Mouse (Mus musculus): ENCODE data around the gene Mepe. TPM values are rescaled to one million over a fixed set of nuclear protein-coding genes. Genes with fewer than 3 reads are reported as not detected.

Gene Mepe
- total and polyA plus RNA-seq, 2 experiments from 2014 or later = 0.14 TPM; not detected in 1

DNA sequence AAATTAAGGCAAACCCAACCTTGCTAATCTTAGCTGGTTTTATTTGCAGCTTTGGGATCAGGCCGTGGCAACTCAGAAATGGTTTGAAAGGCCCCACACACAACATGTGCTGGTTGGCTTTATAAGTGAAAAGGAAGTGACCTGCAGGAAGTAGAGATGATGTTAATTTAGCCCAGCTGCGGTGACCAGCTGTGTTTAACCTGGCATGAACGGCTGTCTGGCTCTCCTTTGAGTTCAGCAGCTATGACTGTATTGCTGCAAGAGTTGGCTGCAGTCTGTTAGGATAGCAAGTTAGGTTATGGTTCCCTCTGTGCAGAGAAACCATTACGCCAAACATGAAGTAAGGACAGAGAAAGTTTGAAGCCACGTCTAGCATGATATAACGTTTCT lies 20.1 kb downstream of the Mepe start:
- ATAC-seq = no peak
- no peak overlapping the region for H3K4me3 ChIP-seq (ENCODE audit: low read depth, low read length)
- no peaks in the 10 kb centered on the region for H3K36me3 ChIP-seq (ENCODE audit: insufficient read depth)
- no peak overlapping the region for H3K9ac ChIP-seq
- no peak overlapping the region for H3K4me2 ChIP-seq (ENCODE audit: low read depth)
- H3K4me1 ChIP-seq (ENCODE audit: insufficient read depth) = no peaks in the 10 kb centered on the region
- H3K27ac ChIP-seq (ENCODE audit: low read depth, low read length) = no peak overlapping the region
- H3K27me3 ChIP-seq (ENCODE audit: insufficient read depth, low read length) = no peaks in the 10 kb centered on the region
- 89% methylated on average over 6 of the region's 6 CpGs for WGBS
- no peaks in the 10 kb centered on the region for H3K9me3 ChIP-seq (ENCODE audit: low read length)
- TF ChIP-seq CTCF (IDR thresholded peaks at IDR 0.05; ENCODE audit: low read depth) = no peak
- DNase-seq = no peak

GRCm38 (mm10) chr5:104351041-104351440 lies 25.9 kb downstream of the Mepe start:
- H3K4me2 ChIP-seq (ENCODE audit: low read depth) = no peak overlapping the region
- H3K4me1 ChIP-seq (ENCODE audit: insufficient read depth) = no peaks in the 10 kb centered on the region
- ATAC-seq (peak; percentile 75), DNase-seq (peak; percentile 56)
- H3K27me3 ChIP-seq (ENCODE audit: insufficient read depth, low read length) = no peaks in the 10 kb centered on the region
- H3K36me3 ChIP-seq (ENCODE audit: insufficient read depth) = no peaks in the 10 kb centered on the region
- no peaks in the 10 kb centered on the region for H3K9me3 ChIP-seq (ENCODE audit: low read length)
- no peak overlapping the region for H3K27ac ChIP-seq (ENCODE audit: low read depth, low read length)
- TF ChIP-seq CTCF (IDR thresholded peaks at IDR 0.05; ENCODE audit: low read depth) = no peak
- H3K4me3 ChIP-seq (ENCODE audit: low read depth, low read length) = no peak overlapping the region
- WGBS = 35% methylated on average over 1 of the region's 1 CpGs
- no peak overlapping the region for H3K9ac ChIP-seq

- no peak for TF ChIP-seq CTCF (IDR thresholded peaks at IDR 0.05; ENCODE audit: low read depth)
- Histone ChIP-seq H3K4me3 (ENCODE audit: low read depth, low read length) (no peak overlapping the region), H3K9ac (no peak overlapping the region), H3K27me3 (ENCODE audit: insufficient read depth, low read length) (no peaks in the 10 kb centered on the region), H3K27ac (ENCODE audit: low read depth, low read length) (0 out of 2 replicates have a peak overlapping the region, but pooled peaks have one; percentile 9), H3K36me3 (ENCODE audit: insufficient read depth) (no peaks in the 10 kb centered on the region), H3K4me2 (ENCODE audit: low read depth) (no peak overlapping the region), H3K9me3 (ENCODE audit: low read length) (no peaks in the 10 kb centered on the region), H3K4me1 (ENCODE audit: insufficient read depth) (no peaks in the 10 kb centered on the region)
- DNase-seq = no peak
- ATAC-seq = no peak
- WGBS = 78% methylated on average over 5 of the region's 5 CpGs
These were observed 26.7 kb downstream of the Mepe start for GRCm38 (mm10) chr5:104351874-104352273.

- Histone ChIP-seq H3K4me2 (ENCODE audit: low read depth) (no peak overlapping the region), H3K27me3 (ENCODE audit: insufficient read depth, low read length) (no peaks in the 10 kb centered on the region), H3K9me3 (ENCODE audit: low read length) (no peaks in the 10 kb centered on the region), H3K4me1 (ENCODE audit: insufficient read depth) (peaks cover 3% of the 10 kb centered on the region; the same call in 1 of the 2 replicates), H3K4me3 (ENCODE audit: low read depth, low read length) (no peak overlapping the region), H3K9ac (no peak overlapping the region), H3K27ac (ENCODE audit: low read depth, low read length) (no peak overlapping the region), H3K36me3 (ENCODE audit: insufficient read depth) (no peaks in the 10 kb centered on the region)
- ATAC-seq (no peak), DNase-seq (no peak)
- 86% methylated on average over 5 of the region's 5 CpGs for WGBS
- TF ChIP-seq CTCF (IDR thresholded peaks at IDR 0.05; ENCODE audit: low read depth) = no peak
These were observed 32.4 kb downstream of the Mepe start for GRCm38 (mm10) chr5:104357575-104357974.

GRCm38 (mm10) chr5:104358592-104358991 lies 33.5 kb downstream of the Mepe start:
- WGBS = 27% methylated on average over 7 of the region's 7 CpGs
- DNase-seq = no peak

DNA sequence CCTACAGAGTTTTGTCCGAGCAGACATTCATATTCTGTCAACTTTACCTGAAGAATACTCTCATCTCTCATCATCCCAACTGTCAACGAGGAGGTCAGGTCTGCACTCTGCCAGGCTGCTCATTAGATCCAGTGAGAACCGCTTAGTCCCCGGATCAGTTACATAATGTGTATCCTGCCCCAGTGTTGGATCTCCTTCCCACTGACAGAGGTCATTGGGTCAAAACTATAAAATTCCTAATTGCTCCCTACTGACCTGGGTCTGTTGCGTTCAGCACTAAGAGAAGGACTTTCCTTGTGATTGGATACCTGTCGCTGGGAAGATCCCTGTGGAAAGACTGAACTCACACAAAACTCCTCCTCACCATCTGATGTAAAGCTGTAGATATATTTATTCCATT lies 34.1 kb downstream of the Mepe start:
- Histone ChIP-seq H3K4me2 (ENCODE audit: low read depth) (no peak overlapping the region), H3K9me3 (ENCODE audit: low read length) (no peaks in the 10 kb centered on the region), H3K9ac (no peak overlapping the region), H3K27me3 (ENCODE audit: insufficient read depth, low read length) (no peaks in the 10 kb centered on the region), H3K4me3 (ENCODE audit: low read depth, low read length) (no peak overlapping the region), H3K4me1 (ENCODE audit: insufficient read depth) (peaks cover 3% of the 10 kb centered on the region; the same call in 1 of the 2 replicates), H3K27ac (ENCODE audit: low read depth, low read length) (no peak overlapping the region), H3K36me3 (ENCODE audit: insufficient read depth) (no peaks in the 10 kb centered on the region)
- no peak for ATAC-seq
- WGBS = 71% methylated on average over 6 of the region's 6 CpGs
- TF ChIP-seq CTCF (IDR thresholded peaks at IDR 0.05; ENCODE audit: low read depth) = no peak
- DNase-seq = no peak

More at GRCm38 (mm10) chr5:104358592-104358991, 33.5 kb downstream of the Mepe start:
- H3K4me3 ChIP-seq (ENCODE audit: low read depth, low read length) = no peak overlapping the region
- H3K36me3 ChIP-seq (ENCODE audit: insufficient read depth) = no peaks in the 10 kb centered on the region
- H3K27ac ChIP-seq (ENCODE audit: low read depth, low read length) = no peak overlapping the region
- no peaks in the 10 kb centered on the region for H3K27me3 ChIP-seq (ENCODE audit: insufficient read depth, low read length)
- no peak overlapping the region for H3K9ac ChIP-seq
- H3K9me3 ChIP-seq (ENCODE audit: low read length) = no peaks in the 10 kb centered on the region
- ATAC-seq = no peak
- no peak for TF ChIP-seq CTCF (IDR thresholded peaks at IDR 0.05; ENCODE audit: low read depth)
- no peak overlapping the region for H3K4me2 ChIP-seq (ENCODE audit: low read depth)
- H3K4me1 ChIP-seq (ENCODE audit: insufficient read depth) = peaks cover 3% of the 10 kb centered on the region; the same call in 1 of the 2 replicates

GRCm38 (mm10) chr5:104370580-104370979 lies 45.5 kb downstream of the Mepe start:
- Histone ChIP-seq H3K4me2 (ENCODE audit: low read depth) (no peak overlapping the region), H3K4me1 (ENCODE audit: insufficient read depth) (no peaks in the 10 kb centered on the region), H3K4me3 (ENCODE audit: low read depth, low read length) (no peak overlapping the region), H3K36me3 (ENCODE audit: insufficient read depth) (no peaks in the 10 kb centered on the region), H3K27ac (ENCODE audit: low read depth, low read length) (no peak overlapping the region), H3K9me3 (ENCODE audit: low read length) (no peaks in the 10 kb centered on the region), H3K27me3 (ENCODE audit: insufficient read depth, low read length) (no peaks in the 10 kb centered on the region), H3K9ac (no peak overlapping the region)
- WGBS = 48% methylated on average over 5 of the region's 5 CpGs
- DNase-seq (peak; percentile 64), ATAC-seq (no peak)
- no peak for TF ChIP-seq CTCF (IDR thresholded peaks at IDR 0.05; ENCODE audit: low read depth)
